Mouse (Mus musculus) olfactory bulb, adult 2 months (tissue): ENCODE data around the gene Syne2.

ENCODE experiments used
- CTCF ChIP-seq: fragments of 200-500 bp; IDR thresholded peaks from 2 replicates; pipeline ENCODE4 v1.5.1; 2012; ENCODE audit warnings: low read depth, mild to moderate bottlenecking, low read length, moderate library complexity; ENCODE audit not compliant: insufficient read depth
- POLR2A ChIP-seq: fragments of 200-500 bp; IDR thresholded peaks from 2 replicates; pipeline ENCODE4 v1.6.1; 2012; ENCODE audit warnings: mild to moderate bottlenecking, low read depth, low read length, moderate library complexity; ENCODE audit not compliant: insufficient read depth

- TF ChIP-seq CTCF (no peak), POLR2A (no peak)
These were observed 100.5 kb downstream of the Syne2 start for GRCm38 (mm10) chr12:75918415-75918814.
